Mouse (Mus musculus): ENCODE data around the gene Sufu.

Sufu gene

DNA sequence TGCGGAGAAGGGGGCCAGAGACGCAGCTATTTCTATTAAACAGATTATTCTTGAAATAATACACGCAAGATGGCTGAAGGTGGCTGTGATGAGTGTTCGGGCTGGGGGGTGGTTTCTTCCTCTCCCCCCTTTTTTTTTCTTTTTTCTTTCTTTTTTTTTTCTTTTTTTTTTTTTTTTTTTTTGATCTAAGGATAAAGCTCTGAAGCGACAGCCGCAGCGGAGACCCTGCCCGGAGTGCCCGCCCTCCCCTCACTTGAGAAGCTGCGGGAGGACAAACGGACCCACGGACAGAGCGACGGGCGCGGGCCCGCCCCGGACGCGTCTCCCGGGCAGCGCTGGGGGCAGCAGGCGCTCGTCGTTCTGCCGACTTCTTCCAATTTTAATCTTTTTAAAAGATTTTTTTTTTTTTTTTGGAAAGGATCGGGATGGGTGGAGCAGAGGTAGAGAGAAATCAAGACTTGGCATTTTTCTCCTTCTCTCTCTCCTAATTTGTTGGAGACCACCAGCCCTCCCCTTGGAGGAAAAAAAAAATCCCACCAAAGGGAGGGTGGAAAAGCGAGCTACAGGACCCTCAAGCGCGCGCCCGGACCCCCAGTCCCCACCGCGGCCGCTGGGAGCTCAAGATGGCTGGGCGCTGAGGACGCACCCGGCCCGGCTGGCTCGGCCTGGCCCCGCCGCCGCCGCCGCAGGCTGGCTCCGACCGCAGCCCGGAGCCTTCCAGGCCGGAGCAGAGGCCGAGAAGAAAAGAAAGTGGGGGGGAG, 104.1 kb downstream of the Sufu start:
- peak; percentile 54 for DNase-seq

DNA sequence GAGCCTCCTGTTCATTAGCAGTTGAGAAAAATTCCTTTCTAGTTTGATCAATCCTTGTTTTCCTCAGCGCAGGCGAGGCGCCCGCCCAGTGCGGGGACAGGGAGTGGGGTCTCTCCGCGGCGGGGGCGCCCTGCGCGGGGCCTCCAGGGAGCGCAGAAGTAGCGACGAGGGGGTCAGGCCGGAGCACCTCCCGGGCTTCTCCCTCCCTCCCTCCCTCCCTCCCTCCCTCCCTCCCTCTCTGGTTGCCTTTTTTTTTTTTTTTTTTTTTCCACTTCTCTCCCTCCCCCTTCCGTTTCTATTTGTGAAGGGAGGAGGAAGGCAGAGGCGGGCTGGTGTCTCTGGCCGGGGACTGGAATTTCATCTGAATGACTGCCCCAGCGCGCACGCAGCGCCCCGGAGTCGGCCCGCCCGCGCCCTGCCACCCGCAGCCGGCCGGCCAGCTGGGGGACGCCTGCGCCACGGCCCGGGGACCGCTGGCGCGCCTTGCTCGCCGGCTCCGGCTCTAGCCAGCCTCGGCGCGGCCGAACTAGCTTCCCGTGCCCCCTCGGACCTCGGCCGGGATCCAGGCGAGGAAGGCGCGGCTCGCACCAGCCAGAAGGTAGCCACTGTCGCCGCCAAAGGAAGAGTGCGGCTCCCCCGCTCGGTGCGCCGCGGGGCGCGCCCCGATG, 104.8 kb downstream of the Sufu start, which contains the start of gene Trim8:
Trim8 (plus strand) TSS at position 302 of the 668 bp plus-strand sequence.
- DNase-seq = peak; percentile 83

DNA sequence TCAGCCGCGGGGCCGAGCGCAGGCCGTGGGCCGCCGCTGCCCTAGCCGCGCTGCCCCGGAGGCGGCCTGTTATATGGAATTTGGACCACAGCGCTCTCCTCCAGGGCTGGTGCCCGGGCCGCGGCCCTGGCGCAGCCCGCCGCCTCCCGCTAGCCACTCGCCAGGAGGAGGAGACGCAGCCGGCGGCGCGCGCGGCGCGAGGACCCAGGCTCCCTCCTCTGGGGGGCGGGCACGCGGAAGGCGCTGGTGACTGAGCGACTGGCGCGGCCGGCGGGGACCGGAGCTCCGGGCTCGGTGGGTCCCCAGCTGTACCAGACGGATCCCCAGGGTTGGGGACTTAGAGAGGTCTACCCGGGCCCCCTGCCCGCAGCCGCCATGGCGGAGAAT, 105.4 kb downstream of the Sufu start:
- peak; percentile 76 for DNase-seq

DNA sequence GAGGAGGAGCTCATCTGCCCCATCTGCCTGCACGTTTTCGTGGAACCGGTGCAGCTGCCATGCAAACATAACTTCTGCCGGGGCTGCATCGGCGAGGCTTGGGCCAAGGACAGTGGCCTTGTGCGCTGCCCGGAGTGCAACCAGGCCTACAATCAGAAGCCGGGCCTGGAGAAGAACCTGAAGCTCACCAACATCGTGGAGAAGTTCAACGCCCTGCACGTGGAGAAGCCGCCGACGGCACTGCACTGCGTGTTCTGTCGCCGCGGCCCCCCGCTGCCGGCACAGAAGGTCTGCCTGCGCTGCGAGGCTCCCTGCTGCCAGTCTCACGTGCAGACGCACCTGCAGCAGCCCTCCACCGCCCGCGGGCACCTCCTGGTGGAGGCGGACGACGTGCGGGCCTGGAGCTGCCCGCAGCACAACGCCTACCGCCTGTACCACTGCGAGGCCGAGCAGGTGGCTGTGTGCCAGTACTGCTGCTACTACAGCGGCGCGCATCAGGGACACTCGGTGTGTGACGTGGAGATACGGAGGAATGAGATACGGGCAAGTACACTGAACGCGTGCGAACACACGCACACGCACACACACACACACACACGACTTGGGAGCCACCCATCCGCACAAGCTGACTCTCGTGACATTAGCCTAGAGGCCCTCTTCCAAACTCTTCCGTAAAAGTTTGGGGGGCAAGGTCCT, 105.9 kb downstream of the Sufu start:
- peak; percentile 81 for DNase-seq

DNA sequence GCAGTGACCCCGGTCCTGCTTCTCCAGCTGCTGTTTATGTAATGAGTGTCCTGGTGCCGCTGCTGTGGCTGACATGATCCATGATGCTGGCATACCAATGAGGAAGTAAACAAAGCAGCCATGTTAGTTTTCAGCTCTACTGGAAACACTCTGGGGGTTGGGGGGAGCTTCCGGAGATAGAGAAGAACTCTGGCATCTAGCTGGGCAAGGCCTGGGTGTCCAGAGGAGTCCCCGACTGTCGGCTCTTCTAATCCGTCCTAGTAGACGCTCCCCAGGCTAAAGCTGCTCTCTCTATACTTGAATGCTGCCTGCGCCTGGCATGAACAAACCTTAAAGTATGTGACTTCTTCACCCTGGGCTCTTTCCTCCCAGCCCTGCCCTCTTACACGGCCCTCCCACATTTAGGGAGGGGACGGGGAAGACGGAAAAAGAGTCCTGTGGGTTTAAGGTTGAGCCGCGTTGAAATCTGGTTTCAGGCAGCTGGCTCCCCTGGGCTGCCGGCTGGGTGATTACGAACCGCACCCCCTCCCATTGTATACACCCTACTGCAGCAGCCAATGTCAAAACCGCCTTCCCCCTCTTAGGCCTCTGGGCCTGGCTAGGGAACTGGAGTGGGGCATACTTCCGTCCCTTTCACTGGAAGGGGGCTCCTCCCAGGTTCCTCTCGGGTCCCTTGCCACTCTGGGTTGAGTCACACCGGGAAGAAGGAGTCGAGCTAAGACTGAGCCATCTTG, 106.8 kb downstream of the Sufu start:
- peak; percentile 82 for DNase-seq

DNA sequence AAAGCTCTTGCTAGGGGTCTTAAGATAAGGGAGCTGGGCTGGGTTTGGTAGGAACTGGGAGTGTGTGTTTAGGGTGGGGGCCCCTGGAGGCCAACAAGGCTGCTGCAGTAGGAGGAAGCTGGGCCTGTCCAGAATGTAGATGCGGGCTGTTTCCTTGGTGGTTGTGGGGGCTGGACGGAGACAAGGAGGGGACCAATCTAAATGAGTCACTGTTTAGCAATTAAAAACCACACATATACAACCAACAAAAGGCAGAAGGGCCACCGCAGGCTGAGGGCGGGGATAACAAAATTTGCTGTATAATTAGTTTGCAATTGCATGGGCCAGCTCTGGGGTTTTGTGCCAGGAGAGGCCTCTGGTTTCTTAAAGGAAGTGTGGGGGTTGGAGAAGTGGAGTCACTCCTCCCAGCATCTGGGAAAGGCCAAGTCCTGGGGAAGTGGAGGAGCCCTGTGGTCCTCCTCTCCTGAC, 107.4 kb downstream of the Sufu start:
- DNase-seq = peak; percentile 60

DNA sequence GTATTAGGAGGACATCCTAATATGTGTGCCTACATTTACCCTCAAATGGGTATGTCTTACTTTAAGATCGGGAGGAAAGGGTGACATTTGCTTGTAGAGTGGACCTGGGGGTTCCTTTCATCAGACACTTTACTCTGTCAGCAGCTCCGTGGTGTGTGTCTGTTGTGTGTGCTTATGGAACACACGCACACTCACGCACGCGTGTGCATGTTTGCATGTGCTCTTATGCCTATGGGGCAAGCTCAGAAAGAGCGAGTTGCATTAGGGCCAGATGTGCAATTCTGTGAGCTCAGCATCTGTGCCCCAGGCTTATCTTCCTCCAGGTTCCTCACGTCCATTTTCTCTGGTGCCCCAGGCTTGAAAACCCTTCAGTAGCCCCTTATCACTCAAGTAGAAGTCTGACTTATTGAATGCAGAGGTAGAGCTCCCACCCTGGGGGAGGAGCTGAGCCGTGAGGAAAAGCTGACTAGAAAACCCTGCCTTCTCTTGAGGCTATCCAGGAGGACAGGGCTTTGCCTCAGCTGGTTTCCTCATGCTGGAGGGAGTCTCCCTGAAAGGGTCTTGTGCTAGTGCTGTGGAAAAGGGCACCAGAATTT, 108.2 kb downstream of the Sufu start:
- peak; percentile 40 for DNase-seq

DNA sequence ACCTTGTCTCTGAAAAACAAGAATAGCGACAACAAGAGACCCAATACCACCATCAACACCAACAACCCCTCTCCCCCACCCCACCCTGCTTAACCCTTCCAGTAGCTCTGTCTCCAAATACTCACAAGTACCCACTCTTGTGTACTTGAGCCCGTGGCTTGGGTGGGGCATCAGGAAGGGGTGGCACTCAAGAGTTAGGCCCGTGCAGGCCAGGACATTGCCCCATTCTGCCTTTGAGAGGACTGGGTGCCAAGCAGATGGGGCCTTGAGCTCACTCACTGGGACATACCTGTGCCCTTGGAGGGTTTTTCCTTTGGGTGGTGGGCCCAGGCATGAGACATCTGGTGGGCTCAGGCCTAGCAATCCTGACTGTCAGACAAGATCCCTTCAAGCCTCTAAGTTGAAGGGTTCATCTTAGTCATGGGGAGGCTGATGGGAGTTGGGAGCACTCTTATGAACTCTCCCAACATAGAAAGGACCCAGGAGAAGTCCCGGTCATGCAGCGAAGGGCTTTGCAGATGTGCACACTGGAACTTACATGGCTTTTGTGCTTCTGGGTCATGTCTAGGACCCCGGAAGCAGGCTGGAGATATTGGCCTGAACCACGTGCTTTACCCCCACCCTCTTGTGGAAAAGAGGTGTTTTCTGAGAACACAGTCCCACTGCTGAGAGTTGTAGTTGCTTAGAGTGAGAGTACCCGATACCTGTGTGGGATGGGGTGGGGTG, 109.1 kb downstream of the Sufu start:
- DNase-seq = peak; percentile 44

DNA sequence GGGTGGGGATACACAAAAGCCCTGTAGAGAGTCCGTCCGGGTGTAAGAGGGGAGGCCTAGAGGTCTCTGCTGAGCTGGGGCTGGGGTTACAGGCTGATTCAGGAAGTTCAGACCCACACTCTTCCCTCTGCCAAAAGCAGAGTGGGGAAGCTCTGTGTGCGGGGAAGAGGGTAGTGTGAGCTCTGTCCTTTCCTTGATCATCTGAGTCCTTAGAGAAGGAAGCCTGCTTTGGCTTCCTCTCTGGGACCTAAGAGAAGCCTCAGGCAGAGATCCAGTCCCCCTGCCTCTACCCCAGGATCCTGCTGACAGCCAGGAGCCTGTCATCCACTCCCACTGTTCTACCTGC, 109.6 kb downstream of the Sufu start:
- DNase-seq = no peak

DNA sequence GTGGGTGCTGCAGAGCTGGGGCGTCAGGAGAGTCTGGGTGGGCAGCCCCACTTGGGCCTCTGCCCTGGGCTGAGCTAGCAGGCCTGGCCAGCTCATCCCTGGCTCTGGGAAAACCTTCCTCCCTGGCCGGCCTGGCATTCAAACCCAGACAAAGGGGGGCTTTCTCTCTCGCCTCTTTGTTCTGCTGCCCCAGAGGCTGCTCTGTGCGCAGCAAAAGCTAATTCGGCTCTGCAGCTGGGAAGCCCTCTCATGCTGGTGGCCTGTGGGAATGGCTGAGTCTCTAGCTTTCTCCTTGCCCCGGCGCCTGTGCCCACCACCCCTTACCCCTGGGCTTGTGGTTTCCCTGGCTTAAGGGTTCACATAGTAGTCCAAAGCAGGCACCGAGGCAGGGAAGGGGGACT, 110.5 kb downstream of the Sufu start:
- no peak for DNase-seq

DNA sequence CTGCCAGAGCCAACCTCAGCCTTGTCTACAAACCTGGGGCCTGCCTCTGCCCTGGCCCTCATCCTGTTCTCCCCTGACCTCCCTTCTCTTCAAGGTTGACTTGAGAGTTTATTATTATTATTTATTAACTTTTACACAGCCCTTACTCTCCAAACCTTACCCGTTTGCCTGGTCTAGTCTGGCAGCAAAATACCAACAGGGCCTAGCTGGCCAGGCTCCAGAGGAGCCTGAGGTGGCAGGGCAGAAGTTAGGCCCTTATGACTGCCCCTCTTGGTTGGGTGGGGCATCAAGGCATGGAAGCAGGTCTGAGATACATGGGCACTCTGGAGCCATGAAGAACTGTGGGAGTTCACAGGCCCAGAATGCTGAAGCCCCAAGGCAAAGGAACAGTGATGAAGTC, 111.1 kb downstream of the Sufu start:
- DNase-seq = no peak

DNA sequence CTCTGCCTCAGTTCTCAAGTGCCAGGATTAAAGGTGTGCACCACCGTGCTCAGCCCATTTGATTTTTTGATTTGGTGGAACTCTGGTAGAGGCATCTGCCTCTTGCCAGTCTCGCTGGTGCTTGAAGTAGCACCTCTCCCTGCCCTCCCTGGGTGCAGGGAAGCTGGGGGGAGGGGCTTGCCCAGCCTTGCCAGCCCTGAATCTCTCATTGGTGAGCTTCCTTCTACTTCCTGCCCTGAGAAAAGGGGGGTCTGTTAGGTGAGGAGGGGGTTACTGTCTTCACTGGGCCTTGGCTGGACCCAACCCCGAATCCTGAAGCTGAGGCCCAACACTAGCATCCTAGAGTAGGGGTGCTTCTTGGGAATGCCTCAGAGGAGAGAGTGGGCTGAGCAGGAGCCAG, 112.0 kb downstream of the Sufu start:
- no peak for DNase-seq

DNA sequence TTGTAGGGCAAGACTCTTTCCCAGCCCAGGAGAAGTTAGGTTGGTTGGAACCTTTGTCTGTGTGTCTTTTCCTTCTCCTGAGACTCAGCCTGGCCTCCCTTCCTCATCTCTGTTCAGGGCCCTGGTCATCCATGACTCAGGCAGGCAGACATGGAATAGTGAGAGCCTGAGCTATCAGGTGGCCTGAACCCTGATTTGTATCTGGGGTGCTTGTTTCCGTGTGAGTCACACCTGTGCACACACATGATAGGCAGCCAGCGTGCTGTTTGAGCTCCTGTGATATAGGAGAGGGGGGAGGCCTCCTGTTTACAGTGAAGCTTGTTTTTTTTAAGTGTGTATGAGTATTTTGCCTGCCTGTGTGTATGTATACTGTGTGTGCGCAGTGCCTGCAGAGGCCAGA, 112.5 kb downstream of the Sufu start:
- DNase-seq = no peak

DNA sequence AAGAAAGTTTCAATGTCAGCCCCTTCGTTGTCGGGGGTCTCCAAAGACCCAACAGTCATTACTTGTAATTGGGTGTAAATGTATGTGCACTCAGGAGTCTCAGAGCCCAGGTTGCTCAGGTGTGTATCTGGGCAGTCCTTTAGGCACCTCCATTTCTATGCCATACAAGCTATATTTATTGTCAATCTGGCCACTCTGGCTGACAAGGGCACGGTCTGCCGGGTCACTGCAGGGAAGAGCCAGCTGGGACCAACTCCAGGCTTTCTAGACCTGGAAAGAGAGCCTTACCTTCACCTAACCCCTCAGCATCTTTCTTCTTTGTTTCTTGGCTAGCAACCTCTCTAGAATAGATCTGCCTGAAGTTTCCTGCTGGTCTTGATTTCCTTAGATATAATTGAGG, 113.0 kb downstream of the Sufu start:
- no peak for DNase-seq

DNA sequence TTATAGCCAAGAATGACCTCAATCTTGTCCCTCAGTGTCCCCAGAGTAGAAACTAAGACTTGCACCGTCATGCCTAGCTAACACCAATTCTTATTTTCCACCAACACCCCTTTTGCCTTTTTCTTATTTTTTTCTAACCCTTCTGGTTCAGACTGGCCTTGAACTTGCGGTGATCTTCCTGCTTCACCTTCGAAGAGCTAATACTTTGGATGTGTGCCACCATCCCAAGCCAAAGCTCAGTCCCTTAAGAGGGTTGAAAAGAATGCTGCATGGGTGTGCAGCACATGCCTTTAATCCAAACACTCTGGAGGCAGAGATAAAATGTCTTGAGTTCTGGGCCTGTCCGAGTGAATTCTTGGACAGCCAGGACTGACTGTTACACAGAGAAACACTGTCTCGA, 113.7 kb downstream of the Sufu start:
- no peak for DNase-seq

DNA sequence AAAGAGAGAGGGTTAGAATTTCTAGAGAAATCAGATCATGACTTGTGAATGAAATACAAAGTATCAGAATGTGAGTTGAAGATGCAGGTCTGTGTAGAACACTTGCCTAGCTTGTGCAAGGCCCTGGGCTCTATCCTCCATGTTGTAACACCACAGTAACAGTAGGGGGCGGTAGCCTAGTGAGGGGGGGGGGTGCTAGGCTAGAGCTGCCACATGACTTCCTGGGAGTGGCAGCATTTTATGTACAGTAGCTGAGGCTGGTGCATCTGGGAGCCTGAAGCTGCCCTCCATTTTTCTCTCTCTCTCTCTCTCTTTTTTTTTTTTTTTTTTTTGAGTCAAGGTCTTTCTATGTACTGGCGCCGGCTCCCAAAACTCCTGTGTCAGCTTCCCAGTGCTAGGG, 114.1 kb downstream of the Sufu start:
- no peak for DNase-seq

DNA sequence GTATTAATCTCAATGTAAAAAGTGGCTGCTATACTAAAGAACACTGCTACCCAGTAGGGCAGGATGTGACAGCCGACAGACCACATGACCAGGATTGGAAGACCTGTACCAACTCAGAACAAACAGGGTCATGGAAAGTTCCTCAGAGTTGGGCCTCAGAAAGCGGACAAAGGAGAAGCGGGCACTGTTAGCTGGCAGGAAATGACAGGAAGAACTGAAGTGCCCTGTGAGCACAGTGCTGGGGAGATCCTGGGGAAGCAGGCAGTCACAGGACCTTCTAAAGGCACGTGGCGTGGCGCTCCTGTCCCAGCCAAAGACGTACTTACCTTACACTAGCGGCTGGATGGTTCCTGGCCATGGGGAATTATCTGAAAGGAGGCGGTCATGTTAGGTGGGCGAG, 114.6 kb downstream of the Sufu start:
- DNase-seq = peak; percentile 52

DNA sequence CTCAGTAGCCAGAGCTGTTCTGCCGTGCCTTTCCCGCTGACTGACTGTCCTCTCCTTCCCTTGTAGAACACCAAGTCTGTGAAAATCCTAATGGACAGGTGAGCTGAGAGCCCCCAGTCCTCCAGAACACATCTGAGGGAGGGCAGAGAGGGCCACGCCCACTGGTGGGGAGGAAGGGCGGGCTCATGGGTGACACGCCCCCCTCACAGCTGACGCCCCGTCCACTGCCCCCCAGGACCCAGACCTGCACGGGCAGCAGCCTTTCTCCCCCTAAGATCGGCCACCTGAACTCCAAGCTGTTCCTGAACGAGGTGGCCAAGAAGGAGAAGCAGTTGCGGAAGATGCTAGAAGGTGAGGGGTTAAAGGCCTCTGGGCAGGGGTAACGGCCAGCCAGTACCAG, 117.7 kb downstream of the Sufu start:
- no peak for DNase-seq

DNA sequence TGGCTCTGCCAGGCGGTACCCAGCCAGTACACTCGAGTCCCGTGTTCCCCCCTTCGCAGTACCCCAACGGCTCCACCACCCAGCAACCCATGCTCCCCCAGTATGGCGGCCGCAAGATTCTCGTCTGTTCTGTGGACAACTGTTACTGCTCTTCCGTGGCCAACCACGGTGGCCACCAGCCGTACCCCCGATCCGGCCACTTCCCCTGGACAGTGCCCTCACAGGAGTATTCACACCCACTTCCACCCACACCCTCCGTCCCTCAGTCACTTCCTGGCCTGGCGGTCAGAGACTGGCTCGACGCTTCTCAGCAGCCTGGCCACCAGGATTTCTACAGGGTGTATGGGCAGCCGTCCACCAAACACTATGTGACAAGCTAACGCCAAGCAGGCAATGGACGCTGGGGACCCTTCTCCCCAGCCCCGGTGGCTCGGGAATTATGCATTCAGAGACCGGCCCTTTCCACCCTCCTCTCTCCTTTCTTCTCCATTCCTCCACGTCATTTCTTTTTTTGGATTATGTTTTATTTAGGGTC, 118.7 kb downstream of the Sufu start:
- DNase-seq = no peak

DNA sequence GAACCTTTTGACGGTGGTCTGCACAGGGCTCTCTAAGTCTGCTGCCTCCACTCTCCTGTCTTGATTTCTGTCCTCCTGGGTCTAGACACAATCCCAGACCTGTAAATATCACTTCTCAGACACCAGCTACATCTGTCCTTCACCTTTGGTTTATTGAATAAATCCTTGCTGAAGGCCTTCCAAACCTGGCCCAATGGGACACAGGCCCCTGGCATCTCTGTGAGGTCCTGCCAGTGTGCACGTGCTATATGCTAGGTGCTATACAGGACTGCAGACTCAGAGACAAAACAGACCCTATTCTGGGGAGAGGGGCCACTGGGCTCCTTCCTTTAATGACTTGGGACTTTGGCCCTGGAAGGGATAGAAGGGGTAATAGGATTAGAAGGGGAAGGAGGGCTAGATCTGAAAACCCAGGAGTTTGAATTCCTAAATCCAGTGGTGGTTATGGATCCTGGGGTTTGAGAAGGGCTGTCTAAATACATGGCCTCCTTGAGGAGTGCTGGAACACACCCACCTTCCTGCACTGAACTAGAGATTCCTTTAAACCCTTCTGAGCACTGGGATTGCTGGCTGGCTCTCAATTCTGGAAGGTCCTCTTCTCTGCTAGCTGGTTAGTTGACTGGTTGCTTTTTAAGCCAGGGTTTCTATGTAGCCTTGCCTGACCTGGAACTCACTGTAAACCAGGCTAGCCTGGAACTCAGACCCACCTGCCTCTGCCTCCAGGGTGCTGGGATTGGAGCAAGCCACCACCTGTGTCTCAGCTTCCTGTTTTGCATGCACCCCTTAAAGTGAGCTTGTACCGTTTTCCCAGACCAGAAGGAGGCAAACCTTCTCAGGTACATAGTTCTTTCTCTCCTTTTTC, 120.2 kb downstream of the Sufu start:
- no peak for DNase-seq

Measured in lung, postnatal 14 days (tissue).